Mouse (Mus musculus) frontal cortex, postnatal 10 days (tissue): Measurements from ENCODE around the gene Smarcb1.

Source experiments
- DNase-seq, 2 experiments: peaks; one replicate each; pipeline ENCODE4 v3.0.0; 2022; ENCODE audit warnings: low spot score in 2 of 2, mixed read lengths in 1 of 2

Smarcb1 gene

GRCm38 (mm10) chr10:75856155-75856907, 65.1 kb downstream of the Smarcb1 start:
- DNase-seq: no peak

GRCm38 (mm10) chr10:75855416-75855981, 65.9 kb downstream of the Smarcb1 start:
- DNase-seq: no peak

GRCm38 (mm10) chr10:75854791-75855190, 66.6 kb downstream of the Smarcb1 start:
- DNase-seq: no peak

GRCm38 (mm10) chr10:75854096-75854495, 67.3 kb downstream of the Smarcb1 start:
- DNase-seq: no peak

GRCm38 (mm10) chr10:75853452-75853851, 68.0 kb downstream of the Smarcb1 start:
- DNase-seq: peak; percentile 51 to 79

- DNase-seq: no peak
Measured at GRCm38 (mm10) chr10:75852539-75853125, 68.8 kb downstream of the Smarcb1 start.

- no peak for DNase-seq
Measured at GRCm38 (mm10) chr10:75851681-75852080, 69.7 kb downstream of the Smarcb1 start.

GRCm38 (mm10) chr10:75851076-75851475, 70.3 kb downstream of the Smarcb1 start:
- no peak for DNase-seq

GRCm38 (mm10) chr10:75848382-75848781, 73.0 kb downstream of the Smarcb1 start:
- DNase-seq: no peak
